Mouse (Mus musculus): ENCODE data around the gene Nectin2.

Gene Nectin2

DNA sequence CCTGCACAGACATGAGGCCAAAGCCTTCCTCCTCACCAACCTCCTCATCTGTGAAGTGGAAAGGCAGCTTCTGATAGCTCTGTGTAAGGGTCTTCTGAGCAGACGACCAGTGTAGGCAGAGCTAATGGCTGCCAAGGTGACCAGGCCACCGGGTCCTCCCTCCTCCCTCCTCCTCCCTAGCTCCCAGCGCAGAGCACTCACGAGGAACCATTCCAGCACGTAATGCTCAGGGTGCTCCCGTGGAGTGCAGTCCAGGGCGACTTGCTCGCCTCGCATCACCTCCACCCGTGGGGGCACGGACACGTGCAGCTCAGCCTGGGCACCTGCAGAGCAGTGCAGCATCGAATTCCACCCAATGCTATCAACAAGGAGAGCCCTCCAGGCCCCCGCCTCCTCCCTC, 18.0 kb upstream of the Nectin2 start:
- peak; percentile 49 for DNase-seq

DNA sequence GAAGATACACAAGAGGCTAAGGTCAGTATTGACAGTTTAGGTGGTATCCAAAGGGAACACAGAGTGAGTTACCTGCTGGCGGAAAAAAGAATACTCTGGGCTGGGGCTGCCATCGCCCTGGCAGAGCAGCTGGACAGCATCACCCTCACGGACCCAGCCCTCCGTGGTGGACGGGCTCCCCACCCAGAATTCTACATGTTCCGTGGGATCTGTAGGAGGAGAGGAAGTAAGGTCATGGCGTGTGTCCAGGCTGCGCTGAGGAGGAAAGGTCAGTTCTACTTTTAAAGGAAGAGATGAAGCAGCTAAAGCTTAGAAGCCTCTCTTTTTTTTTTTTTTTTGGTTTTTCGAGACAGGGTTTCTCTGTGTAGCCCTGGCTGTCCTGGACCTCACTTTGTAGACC, 14.3 kb upstream of the Nectin2 start:
- DNase-seq = no peak

DNA sequence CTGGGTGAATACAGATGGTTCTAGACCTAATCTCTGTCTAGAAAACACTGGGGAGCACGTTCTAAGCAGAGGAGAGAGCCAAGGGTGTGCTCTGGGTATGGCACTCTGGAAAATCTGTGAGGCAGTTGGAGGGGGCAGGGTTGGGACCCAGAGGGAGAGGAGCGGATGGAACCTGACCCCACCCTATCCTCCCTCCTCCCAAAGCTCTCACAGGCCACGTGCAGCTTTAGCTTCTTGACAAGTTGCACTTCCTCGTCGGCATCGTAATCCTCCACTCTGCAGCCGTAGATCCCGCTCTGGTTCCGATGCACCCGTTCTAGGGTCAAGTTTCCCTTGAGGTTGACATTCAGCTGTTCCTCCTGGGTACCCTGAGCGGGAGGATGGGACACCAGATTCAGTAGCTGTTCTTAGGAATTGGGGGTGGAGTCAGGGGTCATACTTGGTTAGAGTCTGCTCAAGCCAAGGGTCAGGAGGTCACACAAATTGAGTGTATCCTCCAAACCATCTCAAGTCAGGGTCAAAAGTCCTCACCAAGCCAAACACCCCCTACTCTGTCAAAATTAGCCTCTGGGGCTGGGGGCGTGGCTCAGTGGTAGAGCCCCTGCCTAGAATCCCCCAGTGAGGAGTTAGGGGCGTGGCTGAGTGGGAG, 13.7 kb upstream of the Nectin2 start:
- DNase-seq = no peak

DNA sequence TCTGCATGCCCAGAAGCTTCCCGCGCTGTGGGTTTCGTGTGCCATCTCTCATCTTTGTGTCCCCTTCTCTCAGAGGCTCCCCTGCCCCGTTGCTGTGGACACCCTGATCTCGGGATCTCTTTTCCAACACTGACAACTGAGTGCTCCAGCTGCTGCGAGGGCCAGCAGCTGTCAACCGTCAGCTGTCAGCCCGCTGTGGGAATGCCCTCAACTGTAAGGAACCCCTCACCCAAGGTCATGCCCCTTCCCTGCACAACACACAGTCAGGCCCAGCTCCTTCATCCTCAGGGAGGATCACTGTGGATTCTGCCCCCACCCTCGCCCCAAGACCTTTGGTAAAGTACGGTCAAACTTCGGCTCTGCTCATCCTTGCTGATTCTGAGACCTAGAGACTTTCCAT, 12.0 kb upstream of the Nectin2 start:
- DNase-seq = no peak

DNA sequence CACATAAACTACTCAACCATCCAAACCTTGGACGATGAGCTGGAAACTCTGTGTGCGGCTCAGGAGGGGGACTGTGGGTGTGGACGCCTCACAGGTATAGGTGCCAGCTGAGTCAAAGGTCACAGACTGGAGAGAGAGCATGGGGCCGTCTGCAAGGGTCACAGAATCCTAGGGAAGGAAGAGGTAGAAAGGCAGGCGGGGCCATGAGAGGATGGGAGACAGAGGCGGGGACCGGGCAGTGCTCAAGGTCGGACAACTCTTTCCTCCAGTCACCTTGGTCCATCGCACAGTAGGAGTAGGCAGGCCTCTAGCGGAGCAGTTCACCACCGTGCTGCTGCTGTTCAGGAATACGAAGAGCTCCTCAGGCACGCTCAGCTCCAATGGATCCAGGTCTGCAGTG, 9.7 kb upstream of the Nectin2 start:
- DNase-seq = peak; percentile 46

DNA sequence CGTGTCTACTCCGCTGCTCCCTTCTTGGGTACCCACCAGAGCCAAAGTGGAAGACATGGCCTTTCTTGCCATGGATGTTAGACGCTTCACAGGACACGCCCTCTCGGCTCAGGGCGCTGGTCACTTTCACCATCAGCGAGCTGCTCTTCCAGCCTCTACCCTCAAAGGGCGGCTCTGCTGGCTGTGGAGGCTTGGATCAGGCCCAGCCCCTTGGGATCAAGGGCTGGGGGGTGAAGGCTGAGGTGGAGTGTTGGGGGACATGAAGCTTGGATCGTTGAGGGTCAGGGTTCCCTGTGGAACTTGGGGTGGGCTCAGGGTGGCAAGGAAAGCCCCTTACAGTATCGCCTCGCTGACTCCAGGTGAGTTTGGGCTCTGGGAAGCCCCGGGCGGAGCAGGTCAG, 8.3 kb upstream of the Nectin2 start:
- no peak for DNase-seq

DNA sequence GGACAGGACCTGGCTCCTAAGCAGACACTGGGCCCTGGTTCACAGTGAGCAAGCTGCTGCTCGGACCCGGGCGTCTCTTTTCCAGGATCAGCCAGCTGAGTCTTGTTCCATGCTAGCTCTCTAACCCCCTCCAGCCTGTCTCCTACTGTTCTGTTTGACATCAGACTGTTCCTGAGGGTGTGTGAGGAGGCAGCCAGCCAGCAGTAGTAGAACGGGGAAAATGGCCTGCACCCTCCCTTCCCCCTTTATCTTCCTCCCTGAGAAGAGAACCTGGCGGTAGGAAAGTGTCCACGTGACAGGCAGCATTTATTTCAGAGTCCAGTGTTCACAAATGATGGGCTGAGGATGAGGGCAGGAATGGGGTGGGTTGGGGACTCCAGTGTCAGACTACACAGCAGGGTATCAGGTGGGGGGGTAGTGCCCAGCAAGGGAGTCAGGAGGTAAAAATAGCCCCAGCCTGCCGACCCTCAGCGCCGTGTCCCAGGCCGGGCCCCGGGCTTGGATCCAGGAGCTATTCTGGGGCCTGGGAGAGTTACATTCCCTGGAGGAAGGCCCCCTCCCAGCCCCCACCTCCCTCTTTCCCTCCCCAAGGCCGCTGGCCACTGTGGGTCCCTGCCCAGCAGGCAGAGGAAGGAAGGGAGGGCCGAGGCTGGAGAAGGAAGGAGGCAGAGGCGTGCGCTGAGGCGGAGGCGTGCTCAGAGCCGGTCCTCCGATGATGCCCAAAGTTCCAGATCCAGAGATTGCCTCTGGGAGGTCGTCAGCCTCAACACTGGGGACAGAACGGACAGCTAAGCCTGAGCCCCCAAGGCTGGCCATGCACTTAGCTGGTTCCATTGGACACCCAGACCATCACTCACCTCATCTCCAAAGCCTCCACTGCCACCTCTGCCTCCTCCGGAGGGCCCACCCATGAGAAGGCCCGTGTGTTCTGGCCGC, 5.8 kb upstream of the Nectin2 start:
- DNase-seq = peak; percentile 63

DNA sequence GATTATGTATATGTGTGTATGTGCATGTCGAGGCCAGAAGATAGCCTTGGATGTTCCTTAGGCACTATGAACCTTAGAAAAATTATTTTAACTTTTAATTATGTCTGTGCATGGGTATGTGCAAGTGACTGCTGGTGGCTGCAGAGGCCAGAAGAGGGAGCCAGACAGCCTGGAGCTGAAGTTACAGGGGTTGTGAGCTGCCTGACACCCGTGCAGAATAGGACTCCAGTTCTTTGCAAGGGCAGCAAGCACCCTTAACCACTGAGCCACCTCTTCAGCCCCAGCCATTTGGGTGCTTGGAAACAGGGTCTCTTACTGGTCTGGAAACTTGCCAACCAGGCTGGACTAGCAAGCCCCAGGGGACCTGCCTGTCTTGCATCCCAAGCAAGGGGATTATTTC, 4.7 kb upstream of the Nectin2 start:
- no peak for DNase-seq

DNA sequence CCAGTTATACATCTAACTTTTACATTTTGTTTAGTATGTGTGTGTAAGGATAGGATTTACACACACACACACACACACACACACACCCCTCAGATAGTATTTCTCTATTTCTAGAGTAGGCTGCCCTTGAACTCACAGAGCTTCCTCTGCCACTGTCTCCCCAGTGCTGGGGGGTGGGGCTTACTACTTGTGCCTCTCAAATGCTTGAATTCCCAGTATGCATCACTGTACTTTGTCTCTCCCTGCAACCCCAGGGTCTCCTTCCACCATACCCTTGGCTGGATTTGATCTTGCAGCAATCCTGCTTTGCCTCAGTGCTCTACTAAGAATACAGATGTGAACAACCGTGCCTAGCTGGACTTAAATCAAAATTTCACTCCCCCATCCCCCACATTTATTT, 3.8 kb upstream of the Nectin2 start:
- DNase-seq = no peak

DNA sequence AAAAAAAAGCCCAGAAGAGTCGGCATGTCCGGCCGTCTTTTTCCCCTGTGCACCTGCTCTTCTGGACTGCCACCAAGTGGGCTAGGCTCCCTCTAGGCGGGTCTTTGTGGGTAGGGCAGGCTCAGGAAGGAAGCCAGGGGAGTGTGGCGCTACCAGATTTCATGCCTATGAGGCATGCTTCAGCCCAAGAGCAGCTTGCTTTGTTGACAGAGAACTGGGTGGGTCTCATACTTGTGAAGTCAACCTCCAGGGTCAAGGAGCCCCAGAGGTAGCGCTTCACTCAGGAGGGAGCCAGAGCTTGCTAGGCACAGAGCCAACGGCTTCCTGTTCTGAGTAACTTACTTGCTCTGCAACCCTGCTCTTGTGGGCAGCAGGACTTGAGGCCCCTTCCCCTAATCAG, 3.3 kb upstream of the Nectin2 start:
- DNase-seq = no peak

DNA sequence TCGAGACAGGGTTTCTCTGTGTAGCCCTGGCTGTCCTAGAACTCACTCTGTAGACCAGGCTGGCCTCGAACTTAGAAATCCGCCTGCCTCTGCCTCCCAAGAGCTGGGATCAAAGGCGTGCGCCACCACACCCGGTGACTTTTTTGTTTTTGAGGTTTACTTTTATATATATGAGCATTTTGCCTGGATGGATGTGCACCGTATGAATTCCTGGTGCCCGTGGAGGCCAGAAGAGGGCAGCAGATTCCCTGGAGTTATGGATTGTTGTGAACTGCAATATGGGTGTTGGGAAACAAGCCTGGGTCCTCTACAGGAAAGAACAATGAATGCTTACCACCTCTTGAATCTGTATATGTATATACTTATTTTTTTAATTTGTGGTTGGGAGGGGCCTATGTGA, 2.4 kb upstream of the Nectin2 start:
- no peak for DNase-seq

DNA sequence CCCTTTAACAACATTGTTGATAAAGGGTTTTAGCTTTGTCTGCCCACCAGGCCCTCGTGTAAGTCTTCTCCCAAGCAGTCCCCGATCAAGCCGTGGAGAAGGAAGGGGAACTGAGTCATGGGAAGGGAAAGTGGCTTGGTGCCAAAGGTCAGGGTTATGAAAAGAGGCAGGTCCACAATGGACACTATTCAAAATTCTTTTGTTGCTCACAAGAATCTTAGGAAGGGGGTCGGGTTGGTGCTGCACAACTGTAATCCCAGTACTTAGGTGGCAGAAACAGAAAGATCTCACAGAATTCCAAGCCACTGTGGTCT, 744 bp upstream of the Nectin2 start:
- no peak for DNase-seq

DNA sequence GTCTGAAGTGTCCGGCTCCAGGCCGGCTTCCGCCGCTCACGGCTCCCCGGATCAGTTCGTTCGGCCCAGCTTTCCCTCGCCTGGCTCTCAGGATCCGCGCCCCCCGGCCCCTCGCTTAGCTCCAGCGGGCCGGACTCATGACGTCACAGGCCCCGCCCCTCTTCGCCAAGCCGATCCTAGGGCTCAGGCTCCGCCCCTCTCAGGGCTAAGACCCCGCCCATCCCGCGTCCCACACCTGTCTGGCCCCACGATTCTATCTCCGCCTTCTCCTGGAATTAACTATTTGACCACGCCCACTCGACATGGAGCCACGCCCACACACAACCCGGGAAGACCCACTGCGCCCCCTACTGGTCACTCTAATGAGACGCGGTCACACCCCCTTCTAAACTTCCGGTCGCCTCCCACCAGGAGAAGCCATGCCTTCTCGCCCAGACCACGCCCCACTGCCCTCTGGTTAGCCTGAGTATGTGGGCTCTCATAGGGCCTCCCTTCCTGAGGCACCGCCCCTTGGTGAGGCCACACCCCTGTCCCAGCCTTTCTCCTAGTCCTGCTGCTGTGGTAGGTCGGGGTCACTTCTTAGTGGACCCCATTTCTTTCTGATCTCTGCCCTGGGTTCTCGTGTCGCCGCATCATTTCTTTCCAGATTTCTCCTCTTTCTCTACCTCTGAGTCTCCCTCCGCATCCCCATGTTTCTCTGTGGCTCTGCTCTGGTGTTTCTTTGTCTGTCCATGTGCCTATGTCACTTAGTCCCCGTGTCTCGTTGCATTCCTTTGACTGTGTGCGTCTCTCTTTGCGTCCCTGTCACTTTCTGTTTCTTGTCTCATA, 680 bp downstream of the Nectin2 start:
- peak; percentile 99 for DNase-seq

DNA sequence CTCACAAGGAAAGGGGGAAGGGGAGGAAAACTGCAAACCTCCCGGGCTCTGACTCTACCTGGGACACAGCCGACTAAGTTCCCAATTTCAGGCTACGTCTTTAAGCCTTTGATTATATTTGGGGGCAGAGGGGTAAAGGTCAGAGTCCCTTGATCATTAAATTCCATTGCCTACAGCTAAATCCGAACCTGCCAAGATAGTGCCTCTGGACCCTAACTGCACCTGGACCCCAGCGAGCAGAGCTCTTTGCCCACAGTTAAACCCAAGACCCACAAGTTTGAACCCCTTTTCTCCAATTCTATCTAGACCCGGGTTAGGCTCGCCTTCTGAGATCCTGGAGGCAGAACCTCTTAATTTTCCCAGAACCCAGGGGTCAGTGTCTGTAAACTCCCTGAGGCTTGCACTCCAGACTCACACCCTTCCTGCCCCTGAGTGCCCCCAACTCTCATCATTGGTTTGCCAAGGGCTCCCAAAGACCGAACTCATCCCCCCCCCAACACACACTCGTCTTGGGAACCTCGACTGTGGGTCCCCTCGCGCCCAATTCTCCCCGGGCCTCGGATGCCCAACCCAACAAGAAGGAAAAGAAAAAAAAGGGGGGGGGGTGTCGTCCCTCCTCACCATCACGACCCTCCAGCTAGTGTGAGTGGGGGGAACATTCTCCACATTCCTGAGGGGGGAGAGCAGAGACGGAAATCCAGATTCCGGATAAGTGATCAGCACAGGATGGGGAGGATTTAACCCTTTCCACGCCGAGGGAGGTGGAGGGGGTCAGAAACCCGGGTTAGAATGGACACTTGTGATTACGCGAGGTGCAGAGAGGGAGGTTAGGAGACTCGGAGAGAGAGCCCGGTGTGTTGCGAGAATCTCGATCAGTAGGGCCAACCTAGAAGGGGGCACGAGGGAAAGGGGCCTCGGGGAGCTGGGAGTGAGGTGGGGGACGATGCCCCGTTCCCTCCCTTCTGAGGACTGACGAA, 1.8 kb downstream of the Nectin2 start:
- no peak for DNase-seq

DNA sequence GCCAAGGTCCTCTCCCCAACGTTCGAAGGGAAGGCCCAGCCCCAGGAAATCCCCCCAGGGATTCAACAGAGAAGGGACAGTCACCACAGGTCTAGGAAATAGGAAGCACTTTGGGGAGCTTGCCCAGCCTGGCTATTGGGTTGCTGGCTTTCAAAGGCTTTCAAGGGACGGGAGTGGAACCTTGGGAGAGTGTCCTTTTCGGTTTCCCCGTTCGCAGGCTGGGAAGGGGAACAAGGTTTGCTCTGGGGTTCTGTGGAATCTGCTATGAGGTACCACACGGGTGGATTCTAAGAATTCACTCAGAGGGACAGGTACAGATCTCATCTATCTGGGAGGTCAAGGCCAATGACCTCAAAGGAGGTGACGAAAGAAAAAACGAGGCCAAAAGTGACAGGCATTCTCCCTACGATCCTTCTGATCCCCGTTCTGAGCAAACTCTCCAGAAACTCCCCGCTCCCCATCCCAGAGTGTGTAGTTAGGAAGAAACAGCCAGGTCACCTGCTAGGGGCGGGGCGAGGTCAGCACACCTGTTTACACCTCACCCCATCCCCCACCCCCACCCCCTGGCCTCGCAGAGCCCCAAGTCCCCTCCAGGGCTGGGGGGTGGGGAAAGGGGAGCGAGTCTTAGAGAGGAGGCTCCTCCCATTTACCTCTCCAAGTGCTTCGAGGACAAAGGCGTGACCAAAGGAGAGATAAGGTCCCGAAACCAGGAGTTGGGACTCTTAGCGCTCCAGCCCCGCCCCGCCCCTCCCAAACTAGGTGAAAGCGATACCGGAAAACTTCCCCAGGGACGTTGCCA, 2.7 kb downstream of the Nectin2 start:
- DNase-seq = peak; percentile 84

DNA sequence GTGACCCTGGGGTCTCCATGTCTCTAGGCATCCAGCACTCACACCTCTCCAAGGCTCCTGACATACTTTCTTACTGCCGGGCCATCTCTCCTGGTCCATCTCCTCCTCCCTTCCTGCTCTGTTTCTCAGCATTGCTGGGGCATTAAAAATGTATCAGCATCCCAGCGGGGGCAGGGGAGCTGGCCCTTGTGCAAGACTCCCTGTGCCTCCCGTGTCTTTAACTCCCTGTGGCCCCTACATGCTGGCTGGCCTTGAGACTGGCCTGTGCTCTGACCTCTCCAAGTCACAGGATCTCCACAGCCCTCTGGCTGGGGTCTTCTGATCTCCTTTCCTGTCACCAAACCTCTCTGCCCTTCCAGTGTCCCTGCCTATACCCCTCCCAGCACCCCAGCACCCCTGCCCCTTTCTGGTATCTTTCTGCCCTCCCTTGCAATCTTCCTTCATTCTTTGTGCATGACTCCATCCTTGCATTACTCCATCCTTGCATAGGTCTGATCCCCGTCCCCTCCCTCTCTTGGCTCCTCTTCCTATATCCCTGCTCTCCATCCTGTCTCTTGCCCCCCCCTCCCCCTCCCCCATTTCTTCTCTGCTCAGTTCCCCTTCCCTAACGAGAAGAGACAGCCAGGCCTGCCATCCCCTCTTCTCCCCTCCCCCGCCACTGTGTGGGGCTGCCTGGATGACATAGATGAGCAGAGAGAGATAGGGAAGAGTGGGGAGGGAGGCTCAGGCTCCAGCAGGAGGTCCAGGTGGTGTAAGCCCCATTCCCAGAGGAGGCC, 3.7 kb downstream of the Nectin2 start:
- no peak for DNase-seq

DNA sequence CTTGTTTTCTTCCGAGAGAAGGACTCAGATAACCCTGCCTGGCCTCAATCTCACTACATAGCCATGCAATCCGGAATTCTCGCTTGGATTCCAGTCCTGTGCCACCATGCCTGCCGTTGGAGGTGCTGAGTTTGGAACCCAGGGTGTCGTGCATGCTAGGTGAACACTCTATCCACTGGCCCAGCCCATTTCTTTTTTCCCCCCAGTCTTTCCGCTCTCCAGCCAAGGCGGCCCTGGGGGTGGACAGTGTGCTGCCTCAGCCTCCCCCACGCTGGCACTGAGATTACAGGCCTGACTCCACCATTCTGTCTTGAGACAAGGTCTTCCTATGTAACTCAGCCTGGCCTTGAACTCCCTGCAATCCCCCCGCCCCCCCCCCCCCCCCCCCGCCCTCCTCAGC, 4.3 kb downstream of the Nectin2 start:
- DNase-seq = no peak

DNA sequence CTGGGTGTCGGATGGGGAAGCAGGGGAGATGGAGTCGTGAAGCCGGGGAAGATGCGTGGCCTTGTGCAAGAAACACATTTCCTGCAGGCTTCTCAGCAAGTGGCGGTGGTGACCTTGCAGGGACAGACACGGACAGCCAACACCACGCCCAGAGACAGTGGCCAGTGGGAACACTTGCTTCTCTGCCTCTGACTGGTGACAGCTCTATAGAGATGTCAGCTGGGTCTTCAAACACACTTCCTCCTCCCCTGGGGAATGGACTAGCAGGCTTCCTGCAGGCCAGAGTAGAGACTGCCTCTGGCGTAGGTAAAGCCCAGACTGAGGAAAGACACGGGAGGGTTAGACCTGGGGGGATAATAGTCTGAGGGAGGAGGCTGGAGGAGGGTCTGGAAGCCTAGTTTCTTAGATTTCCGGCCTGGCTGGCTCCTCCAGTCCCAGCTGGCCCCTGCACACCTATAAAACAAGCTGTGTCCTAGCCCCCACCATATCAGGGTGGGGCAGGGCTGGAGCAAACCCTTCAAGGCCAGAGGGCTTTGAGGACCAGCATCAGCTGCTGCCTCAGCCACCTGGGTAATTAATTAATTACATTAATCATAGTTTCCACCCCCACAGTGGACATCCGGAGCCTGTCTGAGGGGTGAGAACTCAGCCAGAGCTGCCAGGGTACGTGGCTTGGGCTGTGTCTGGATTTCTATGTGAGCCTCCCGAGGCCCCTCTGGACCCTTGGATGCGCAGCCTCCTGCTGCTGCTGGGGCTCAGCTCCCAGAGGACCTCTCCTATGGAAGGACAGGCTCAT, 5.5 kb downstream of the Nectin2 start:
- DNase-seq = peak; percentile 78

DNA sequence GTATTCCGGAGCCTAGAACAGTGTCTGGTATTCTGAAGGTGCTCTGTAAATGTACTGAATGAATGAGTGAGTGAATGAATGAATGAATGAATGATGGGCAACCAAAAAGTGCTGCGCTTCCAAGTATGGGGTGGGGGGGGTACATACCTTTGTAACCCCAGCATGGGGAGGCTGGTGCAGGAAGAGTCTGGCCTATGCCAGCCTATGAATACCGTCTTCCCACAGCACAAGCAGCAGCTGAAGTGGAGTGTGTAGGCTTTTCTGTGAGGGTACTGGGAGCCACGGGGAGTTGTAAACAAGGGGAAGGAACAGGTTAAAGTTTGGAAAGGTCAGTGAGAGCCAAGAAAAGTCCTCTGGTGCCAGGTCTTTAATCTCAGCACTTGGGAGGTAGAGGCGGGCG, 6.5 kb downstream of the Nectin2 start:
- DNase-seq = no peak

DNA sequence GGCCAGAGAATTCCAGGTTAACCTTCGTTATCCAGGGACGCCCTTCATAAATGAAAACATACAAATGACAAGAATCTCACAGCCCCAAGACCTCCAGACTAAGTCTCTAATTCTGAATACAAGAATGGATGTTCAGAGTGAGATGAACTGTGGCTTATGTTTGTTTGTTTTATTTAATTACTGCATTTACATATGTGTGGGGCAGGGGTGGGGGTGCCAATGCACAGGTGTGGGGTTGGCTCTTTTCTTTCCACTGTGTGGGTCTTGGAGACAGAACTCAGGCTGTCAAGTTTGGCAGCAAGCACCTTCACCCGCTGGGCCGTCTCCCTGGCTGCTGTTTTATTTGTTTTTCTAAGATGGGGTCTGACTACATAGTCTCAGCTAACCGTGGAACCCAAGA, 7.8 kb downstream of the Nectin2 start:
- no peak for DNase-seq

Measured in kidney, adult 11 months (tissue).